Mouse (Mus musculus): ENCODE data around the gene Olfr1312.

DNA sequence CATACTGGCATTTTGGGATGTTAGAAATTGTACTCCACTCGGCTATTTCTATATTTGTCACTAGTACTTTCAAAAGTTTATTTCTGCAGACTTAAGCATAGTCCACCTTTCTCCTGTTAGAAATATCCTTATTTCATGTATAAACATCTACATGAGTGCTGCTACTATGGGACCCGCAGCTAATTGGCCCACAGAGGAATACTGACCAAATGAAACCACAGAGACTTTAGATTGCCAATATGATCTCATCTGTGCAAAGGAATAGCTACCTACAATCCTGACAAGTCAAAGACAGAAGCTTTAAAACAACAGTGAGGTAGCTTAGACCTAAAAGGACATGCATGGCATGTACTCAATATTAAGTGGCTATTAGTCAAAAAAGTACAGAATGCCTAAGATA is 25.7 kb downstream of the Olfr1312 start, which contains the start of gene Olfr1311:
- TF ChIP-seq GATA1 (IDR thresholded peaks at IDR 0.05; ENCODE audit: borderline replicate concordance, low read length) (no peak), FLI1 (IDR thresholded peaks at IDR 0.05; ENCODE audit: low read length) (no peak)
